Mouse (Mus musculus) urinary bladder, postnatal 4 days (tissue): ENCODE data around the gene Gabarap.
A peak's percentile ranks its signal among the peaks of the same experiment; 100 is the strongest.

Experiments used
- DNase-seq, 2 experiments: peaks; one replicate each; pipeline ENCODE4 v3.0.0; 2021 to 2022; ENCODE audit warnings: low spot score in 2 of 2

Gene Gabarap

GRCm38 (mm10) chr11:69968793-69969192 lies 22.1 kb upstream of the Gabarap start:
- no peak for DNase-seq

GRCm38 (mm10) chr11:69970222-69970621 lies 20.7 kb upstream of the Gabarap start:
- DNase-seq: no peak

- no peak for DNase-seq
Observed at GRCm38 (mm10) chr11:69970775-69971174, 20.2 kb upstream of the Gabarap start.

- no peak for DNase-seq
Observed at GRCm38 (mm10) chr11:69974907-69975306, 16.0 kb upstream of the Gabarap start.

GRCm38 (mm10) chr11:69976271-69976670 lies 14.7 kb upstream of the Gabarap start:
- no peak for DNase-seq

- no peak for DNase-seq
Observed at GRCm38 (mm10) chr11:69979827-69980195, 11.1 kb upstream of the Gabarap start.

- peak; percentile 97 to 98 for DNase-seq
Observed at GRCm38 (mm10) chr11:69980196-69981140, 10.5 kb upstream of the Gabarap start.

- no peak for DNase-seq
Observed at GRCm38 (mm10) chr11:69981141-69981762, 9.7 kb upstream of the Gabarap start, which contains the start of gene Ctdnep1. Gene Ctdnep1 (plus strand): TSS chr11:69981156.

GRCm38 (mm10) chr11:69982225-69982624 lies 8.7 kb upstream of the Gabarap start, which contains the start of gene Elp5:
Gene Elp5 (minus strand): TSS chr11:69982517.
- no peak for DNase-seq

GRCm38 (mm10) chr11:69982877-69983276 lies 8.1 kb upstream of the Gabarap start:
- DNase-seq: no peak

- DNase-seq: no peak
Observed at GRCm38 (mm10) chr11:69983377-69983776, 7.6 kb upstream of the Gabarap start.

GRCm38 (mm10) chr11:69984431-69984830 lies 6.5 kb upstream of the Gabarap start:
- DNase-seq: no peak

GRCm38 (mm10) chr11:69989949-69990348 lies 994 bp upstream of the Gabarap start:
- no peak for DNase-seq

- no peak for DNase-seq
Observed at GRCm38 (mm10) chr11:69991711-69992110, 768 bp downstream of the Gabarap start.

GRCm38 (mm10) chr11:69992396-69992795 lies 1.5 kb downstream of the Gabarap start:
- DNase-seq: no peak

- no peak for DNase-seq
Observed at GRCm38 (mm10) chr11:69992932-69993331, 2.0 kb downstream of the Gabarap start.

- peak in 1 of 2 experiments; percentile 14 for DNase-seq
Observed at GRCm38 (mm10) chr11:69994401-69995090, 3.6 kb downstream of the Gabarap start.

GRCm38 (mm10) chr11:69995391-69995960 lies 4.5 kb downstream of the Gabarap start, which contains the start of gene Phf23:
Gene Phf23 (plus strand): TSS chr11:69995777.
- DNase-seq: peak; percentile 98 to 99

GRCm38 (mm10) chr11:69996161-69997061 lies 5.5 kb downstream of the Gabarap start:
- DNase-seq: peak; percentile 42 to 72

- DNase-seq: peak; percentile 88 to 92
Observed at GRCm38 (mm10) chr11:69997070-69997509, 6.1 kb downstream of the Gabarap start.
